Mouse (Mus musculus) megakaryocyte, adult 5-6 weeks (primary cell): ENCODE results near the gene Sesn1. TPM values are rescaled to one million over a fixed set of nuclear protein-coding genes. Genes with fewer than 3 reads are reported as not detected.

Experiments
- ATAC-seq: 2 replicates; pipeline ENCODE4 v1.8.0; 2016; ENCODE audit warnings: mild to moderate bottlenecking, inconsistent platforms; ENCODE audit not compliant: poor library complexity, severe bottlenecking
- total RNA-seq, 2 experiments: library from RNA; stranded (forward) in 1 of 2; stranded (reverse) in 1 of 2; fragments of 153-499, 151-499 nt in 1 of 2; fragments of 221-1000, 200-1000 nt in 1 of 2; gene quantifications; 2 replicates each; pipeline versions ENCODE4 v1.2.3 to v1.2.4; 2015 to 2017

The Sesn1 gene
- total RNA-seq, 2 experiments from 2014 or later = 15.1 to 21.5 TPM

DNA sequence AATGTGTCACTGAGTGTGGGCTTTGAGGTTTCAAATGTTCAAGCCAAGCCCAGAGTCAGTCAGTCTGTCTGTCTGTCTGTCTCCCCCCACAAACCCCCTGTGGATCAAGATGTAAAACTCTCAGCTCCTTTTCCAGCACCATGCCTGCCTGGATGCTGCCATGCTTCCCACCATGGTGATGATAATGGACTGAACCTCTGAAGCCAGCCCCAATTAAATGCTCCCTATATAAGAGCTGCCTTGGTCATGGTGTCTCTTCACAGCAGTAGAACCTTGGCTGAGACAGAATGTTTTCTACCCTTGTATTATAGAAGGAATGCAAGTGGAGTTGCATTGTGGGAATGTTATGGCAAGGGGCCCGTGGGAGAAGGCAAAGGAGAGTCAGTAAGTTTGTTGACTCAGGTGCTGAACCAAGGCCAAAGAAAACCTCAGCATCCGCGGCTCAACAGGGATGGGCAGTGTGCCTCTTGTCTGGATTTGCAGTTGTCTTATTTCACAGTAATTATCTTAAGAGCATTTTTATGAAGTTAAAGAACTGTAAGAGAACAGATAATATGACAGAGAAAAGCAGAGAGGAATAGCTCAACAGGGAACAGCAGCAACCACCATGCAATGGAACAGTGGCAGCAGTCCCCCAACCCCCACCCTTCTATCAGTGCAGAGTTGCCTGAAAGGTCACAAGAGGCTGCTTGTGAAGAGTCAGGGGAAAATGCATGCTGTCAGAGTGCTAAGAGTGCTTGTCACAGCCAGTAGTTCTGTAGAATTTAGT, 56.5 kb downstream of the Sesn1 start:
- no peak for ATAC-seq

DNA sequence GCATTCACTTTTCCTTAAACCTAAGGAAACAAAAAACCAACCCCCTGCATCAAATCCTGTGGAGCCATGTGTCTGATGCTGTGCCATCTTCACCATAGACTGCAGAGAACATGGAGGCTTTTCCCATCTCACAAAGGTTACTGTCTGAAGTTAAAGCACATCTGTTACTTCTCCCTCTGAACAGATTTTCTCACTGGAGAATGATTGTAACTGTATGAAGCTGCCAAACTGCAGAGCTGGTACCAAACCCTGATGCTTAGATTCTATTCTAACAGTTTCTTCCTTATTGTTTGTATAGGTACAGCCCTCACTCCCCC, 57.1 kb downstream of the Sesn1 start:
- no peak for ATAC-seq

DNA sequence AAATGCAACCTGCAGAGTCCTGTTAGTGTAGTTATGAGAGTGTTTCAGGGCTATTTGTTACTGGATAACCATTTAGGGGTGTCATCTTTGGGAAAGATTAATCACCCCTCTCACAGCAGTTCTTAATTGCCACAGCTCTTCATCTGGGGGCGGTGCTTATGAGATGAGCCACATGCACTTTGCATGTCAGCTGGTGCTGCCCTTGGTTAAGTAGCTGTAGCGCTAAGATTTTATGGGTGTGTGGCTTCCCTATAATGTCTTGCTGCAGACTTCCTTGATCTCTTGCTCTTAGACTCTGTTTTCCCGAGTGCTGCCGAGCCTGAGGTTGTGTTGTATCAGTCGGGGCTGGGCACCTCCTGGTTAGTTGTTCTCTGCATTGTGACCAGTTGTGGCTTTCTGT, 58.2 kb downstream of the Sesn1 start:
- peak; percentile 15; the same call in 1 of the 2 replicates for ATAC-seq

DNA sequence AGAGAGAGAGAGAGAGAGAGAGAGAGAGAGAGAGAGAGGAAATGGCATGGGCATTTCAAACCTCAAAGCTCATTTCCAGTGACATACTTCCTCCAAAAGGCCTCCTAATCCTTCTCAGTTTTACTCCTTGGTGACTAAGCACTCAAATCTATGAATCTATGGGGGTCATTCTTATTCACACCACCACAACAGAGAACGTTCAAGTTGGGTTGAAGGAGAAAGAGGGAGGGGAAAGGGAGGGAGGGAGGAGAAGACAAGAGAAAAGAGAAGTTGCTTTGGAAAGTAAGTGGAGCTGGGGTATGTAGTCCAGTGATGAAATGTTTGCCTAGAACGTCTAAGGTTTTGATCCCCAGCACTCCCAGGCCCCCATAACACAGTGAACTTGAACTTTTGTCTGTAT, 60.4 kb downstream of the Sesn1 start:
- no peak for ATAC-seq

DNA sequence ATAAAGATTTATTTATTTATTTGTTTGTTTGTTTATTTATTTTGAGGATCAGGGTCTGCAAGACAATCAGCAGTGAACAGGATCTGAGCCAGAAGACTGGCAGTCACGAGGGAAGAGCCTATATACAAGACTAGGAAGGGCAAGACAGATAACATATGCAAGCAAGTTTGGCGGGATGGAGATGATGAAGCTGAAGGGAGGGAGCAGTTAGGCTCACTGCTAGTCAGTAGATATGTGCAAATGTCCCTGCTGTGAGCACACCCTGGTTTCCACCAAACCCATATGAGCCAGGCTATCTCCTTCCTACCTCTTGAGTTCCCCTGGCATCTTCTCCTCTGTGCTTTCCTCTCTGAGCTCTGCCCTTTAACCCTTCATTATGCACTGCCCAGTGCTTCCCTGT, 61.8 kb downstream of the Sesn1 start:
- no peak for ATAC-seq

DNA sequence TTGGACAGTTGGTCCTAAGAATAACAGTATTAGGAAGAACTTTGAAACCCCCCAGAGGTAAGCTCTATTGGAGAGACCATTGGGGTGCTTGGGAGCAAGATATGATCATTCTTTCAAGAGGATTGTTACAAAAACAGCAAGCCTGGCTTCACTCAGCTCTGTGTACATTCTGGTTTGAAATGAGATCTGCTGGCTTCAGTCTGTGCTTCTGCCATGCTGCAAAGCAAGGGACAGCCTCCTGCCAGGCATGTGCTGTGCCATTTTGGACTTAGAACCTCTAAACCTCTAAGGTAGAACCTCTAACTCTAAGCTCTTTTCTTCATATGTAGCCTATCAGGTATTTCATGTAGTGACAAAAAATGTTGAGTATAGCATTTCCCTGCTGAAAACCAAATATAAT, 65.9 kb downstream of the Sesn1 start:
- no peak for ATAC-seq

DNA sequence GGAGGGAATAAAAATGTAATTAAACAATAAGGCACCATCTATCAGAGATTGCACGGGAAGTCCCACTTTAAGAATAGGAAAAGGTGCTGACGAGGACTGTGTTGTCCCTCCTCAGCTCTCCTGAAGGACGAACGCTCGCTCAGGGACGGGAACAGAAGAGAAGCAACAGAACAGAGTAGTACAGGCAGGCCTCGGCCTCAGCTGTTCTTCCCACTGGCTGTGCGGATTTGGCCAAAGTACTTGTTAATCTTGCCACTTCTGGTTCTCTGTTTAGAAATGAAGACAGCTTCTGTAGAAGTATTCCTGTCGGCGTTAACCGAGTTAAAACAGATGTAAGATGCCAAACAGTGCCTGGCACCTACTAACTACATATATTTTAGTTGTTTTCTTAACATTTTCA, 68.6 kb downstream of the Sesn1 start:
- no peak for ATAC-seq

DNA sequence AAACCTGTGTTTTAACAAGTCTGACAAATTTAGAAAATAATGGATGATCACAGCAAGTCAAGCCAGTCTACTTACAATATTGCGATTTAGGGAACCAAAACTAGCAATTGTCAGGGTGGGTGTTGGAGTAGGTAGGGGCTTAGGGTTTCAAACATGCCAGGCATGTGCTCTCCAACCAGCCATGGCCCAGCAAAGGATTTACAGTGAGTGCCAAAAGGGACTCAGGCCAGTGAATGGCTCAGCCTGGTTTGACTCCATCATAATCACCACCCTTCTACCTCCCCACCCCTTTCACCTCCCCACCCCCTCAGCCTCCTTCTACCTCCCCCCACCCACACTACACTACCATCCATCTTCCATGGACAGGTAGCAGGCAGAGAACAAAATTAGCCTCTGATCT, 69.9 kb downstream of the Sesn1 start:
- ATAC-seq = no peak

DNA sequence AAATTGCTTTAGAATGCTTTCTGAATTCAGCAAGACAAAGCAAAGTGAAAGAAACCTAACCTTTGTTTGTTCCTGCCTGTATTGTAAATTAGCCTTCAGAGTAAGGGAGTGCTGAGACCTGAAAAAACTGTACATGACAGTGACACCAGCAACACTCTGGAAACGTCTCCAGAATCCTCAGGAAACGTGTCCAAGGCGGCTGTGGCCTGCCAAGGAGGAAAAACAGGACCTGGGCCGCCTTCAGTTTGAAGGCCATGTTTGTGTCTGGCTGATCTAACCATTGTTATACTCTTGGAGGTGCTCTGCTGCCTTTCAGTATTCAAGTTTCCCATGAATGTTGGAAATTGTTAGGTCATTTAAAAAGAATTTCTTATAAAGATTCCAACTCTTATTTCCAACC, 70.5 kb downstream of the Sesn1 start:
- no peak for ATAC-seq

DNA sequence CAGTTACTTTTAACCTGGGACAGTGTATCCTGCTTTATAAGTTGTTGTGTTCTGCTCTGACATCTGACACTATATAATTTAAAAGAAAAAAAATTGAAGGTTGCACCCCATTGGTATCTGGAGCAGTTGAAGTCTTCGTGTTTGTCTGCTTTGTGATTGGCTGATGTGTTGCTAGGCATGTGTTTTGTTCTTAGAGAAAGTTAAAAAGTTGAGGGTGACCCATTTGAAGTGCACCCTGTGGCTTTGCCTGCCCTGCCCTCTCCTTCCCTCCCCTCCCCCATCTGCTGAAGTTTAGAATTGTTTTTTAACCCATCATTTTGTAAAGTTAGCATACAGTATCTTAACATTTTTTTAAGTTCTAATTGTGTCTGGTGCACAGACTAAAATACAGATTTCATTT, 71.0 kb downstream of the Sesn1 start:
- no peak for ATAC-seq

DNA sequence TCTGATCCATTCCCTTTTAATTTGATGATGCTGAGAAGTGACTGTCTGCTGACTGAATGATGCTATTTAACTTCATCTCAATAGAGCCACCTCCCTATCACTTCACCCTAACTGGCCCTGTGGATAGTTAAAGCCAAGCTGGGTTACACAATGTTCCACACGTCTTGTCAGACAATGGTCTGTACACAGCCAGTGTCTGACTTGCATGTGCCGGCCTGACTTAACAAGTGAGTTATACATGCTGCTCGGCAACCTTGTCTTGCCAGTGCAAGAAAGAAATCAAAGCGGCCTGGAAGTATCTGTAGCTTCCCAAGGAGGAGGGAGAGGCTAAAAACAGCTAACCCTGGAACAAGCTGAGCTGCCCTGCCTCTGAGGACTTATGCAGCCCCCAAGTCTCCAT, 71.7 kb downstream of the Sesn1 start:
- ATAC-seq = no peak

DNA sequence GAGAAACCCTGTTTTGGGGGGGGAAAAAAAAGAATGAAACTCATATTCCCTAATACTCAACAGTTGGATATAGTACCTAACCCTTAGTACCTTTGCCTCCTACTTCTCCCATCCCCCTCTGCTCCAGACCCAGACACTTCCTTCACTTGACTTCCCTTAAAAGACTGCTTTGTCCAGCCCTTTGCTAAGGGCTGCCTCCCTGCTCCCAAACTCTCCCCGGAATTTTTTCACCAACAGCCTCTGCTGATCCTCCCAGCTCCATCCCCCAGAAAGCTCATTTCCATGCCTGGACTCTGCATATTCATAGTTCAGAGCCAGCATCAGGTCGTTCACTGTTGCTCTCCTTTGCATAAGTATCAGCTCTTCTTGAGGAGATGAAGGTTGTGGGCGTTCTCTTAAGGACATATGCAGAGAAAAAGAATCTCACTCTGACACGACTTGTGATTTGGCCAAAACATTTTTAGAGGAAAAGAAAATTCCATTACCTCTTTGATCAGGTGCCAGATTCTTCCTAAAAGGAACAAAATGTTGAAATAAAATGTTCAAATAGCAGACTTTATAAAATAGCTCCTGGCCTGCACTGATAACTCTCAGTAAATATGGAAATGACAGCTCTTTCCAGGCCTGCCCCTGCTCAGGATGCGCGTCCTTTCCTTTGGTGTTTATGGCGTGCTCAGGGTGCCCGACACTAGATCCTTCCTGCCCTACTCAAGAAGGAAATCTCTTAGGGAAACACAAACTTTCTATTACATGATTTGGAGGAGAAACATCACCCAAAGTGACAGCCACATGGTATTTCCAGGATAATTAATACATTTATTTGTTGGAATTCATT, 74.2 kb downstream of the Sesn1 start:
- ATAC-seq = no peak

DNA sequence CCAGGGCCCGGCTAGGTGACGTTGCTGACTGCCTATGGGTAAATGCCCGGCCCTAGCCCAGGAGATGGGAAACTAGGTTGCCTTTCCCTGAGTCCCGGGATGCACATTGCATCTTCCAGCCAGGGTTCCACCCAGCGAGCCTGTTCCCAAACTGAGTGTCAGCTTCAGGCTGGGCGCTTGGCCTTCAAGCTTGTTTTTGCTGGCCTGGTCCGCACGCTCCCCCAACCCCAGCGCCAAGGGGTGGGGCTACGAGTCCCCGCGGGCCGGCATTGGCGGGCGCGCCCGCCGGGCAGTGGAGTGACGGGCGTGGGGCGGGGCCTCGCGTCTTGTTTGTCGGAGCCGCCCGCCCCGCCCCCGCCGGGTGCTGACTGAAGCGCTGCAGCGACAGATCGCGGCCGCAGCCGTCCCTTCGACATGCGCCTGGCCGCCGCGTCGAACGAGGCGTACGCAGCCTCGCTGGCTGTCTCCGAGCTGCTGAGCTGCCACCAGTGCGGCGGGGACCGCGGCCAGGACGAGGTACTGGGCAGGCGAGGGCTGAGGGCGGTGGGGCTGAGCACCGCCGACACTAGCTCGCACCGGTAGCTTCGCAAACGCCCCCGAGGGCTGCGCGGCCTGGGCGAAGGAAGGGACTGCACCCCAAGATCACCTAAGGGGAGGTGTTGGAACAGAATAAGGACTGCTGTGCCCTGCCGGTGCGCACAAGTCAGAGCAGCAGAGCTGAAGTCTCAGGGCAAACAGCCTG, 77.5 kb downstream of the Sesn1 start:
- peak; percentile 94 for ATAC-seq

DNA sequence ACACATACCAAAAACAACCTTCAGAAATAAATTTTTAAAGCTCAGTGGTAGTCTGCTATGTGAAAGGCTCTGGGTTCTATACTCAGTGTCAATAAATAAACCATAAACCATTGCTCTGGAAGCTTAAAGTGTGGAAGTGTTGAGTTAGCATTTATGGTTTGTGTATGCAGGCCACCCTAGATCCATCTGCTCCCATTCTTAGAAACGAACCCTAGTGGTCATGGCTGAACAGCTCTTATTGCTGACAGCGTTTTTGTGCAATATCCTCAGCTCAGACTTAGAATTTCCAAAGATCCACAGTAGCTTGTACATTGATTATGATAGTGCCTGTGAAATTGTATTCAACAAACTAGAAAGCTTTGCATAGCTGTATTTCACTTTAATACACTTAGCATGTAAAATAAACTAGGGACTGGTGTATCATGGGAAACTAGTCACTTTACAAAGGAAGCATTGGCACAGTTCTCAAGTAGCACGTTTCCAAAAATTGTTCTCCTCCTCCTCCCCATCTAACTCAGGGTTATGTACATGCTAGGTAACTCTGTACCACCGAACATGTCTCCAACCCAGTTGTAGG, 78.7 kb downstream of the Sesn1 start:
- peak; percentile 34; the same call in 1 of the 2 replicates for ATAC-seq

DNA sequence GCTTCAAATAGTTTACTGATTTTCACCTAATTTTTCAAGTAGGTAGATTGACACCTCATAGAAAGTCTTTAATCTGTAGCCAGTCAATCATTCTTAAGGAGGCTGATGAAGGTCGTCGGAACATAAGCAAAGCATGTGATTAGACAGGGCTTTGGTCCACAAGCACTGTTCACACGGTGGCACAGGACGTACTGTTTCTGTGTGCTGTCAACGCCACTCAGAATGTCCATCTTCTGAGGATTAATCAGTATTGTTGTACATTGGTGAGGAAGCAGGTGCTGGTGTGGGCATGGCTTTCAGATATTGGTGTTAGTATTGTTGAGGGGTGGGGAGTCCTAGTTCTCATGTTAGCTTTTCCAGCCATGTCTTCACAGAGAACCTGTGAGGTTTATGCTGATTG, 79.8 kb downstream of the Sesn1 start:
- no peak for ATAC-seq

DNA sequence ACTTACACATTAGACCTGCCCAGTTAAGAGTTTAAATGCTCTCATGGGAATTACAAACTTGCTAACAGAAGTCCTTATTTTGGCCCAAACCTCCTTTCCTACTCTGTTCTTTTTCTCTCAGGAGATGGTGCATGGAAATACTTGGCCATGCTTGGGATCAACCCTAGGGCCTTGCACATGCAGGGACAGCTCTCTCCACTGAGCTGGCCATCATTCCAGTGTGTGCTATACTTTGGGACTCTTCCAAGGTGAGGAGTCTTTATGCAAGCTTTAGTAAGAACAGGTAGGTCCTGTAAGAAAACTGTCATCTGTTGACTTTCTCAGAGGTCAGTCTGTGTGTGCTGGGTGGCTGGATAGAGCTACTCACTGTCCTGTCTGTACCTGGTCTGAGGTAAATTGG, 80.8 kb downstream of the Sesn1 start:
- ATAC-seq = no peak

DNA sequence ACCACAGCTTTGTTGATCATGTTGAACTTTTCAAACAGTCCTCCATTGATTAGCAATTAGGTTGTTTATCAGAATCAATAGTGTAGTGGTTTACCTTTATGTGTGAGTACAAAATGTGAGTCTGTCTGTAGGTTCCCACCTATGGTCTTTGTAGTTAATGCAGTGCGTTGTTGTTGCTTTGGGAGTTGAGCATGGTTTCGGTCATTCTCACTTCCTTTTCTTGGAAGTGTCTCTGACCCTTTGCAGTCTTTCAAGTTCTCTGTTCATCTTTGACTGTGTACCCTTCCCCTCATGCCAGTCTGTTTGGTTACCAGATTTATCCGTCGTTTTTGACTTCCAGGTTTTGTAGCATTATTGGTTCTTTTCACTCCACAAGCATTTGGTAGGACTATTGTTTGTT, 81.6 kb downstream of the Sesn1 start:
- no peak for ATAC-seq

DNA sequence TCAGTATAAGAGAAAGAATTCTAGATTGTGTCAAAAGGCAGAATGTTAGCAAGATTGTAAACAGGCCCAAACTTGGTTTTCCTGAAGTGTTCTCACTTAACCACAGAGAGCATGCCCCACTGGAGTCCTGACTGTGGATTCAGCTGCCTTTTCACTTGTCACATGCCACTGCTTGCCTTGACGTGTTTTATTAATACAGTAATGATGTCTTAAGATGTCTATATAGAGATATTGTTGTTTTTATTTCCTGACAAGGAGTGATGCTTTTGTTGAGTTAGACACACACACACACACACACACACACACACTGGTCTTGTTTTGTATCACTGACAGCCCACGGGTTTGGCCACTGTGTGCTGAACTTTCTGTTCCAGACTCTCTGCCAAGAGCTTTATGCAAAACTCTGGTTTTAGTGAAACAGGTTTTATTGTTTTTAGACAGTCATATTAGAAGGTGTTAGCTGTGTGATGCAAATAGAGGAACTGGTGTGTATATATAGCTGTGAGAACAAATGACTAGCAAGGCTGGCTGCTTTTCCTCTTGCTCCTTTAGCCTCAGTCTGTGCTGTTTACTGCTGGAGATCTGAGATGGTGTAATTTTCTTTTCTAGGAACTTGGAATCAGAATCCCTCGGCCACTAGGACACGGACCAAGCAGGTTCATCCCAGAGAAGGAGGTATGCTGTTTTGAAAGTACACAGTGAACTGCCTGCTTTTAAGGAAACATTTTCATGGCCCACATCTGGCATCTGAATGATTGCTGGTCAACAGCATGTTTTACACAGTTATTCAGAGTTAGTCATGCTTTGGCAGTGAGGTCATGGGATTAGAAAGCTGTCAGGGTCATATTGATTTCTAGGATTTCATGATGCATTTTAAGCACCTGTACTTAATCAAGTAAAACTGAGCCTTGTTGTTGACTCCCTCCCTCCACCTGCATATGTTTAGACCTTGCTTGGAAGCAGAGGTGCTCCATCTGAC, 84.0 kb downstream of the Sesn1 start:
- ATAC-seq = no peak

DNA sequence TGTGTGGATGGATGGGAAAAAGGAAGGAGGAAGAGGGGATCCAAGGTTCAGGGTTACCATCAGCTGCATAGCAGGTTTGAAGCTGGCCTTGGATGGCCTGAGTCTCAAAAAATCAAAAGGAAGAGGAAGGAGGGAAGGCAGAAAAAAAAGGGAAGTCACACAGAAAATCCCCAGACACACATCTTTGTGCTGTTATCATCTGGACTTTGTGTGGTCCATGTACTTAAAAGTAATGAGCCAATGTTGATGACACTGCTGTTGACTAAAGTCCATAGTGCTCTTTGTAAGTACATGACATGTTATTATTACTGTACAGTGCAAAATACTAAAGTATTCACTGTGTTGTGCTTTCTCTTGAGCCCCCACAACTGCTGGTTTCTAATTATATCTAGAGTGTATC, 86.7 kb downstream of the Sesn1 start:
- ATAC-seq = no peak

DNA sequence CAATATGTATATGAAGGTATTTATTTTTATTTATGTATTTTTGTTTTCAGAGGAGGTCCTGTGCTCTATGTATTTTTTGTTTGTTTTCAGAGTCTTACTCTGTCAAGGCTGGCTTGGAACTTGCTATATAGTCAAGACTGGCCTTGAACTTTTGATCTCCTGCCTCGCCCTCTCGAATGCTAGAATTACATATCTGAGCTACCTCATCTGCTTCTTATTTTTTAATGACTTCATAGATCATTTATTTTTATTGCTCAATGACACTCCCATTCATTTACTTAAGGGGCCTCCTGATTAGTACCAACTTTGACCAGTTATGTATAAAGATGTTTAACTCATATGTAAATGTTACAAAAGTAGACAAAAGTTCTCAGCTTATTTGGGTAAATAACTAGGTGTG, 87.1 kb downstream of the Sesn1 start:
- no peak for ATAC-seq
